Mouse (Mus musculus) testis, adult 2 months (tissue): ENCODE measurements around the gene Kantr. TPM values are rescaled to one million over a fixed set of nuclear protein-coding genes. Genes with fewer than 3 reads are reported as not detected.
"Not testable (repeated sequence)": the region's sequence is repeated elsewhere in the genome, so short reads cannot be mapped to it uniquely, and the experiment has no call there.

ENCODE experiments used
- H3K27ac ChIP-seq: fragments of 200-500 bp; 2 replicates; pipeline ENCODE4 v1.5.1; 2012; ENCODE audit warnings: low read depth, low read length; ENCODE audit not compliant: control insufficient read depth, insufficient read depth
- H3K27me3 ChIP-seq: fragments of 200-500 bp; 2 replicates; pipeline ENCODE4 v1.6.1; 2012; ENCODE audit warnings: mild to moderate bottlenecking, low read length, moderate library complexity; ENCODE audit not compliant: control insufficient read depth, insufficient read depth
- H3K36me3 ChIP-seq: fragments of 200-500 bp; 2 replicates; pipeline ENCODE4 v1.6.1; 2012; ENCODE audit warnings: mild to moderate bottlenecking, low read length; ENCODE audit not compliant: control insufficient read depth, insufficient read depth
- H3K4me1 ChIP-seq: fragments of 200-500 bp; 2 replicates; pipeline ENCODE4 v1.6.1; 2012; ENCODE audit warnings: low read length; ENCODE audit not compliant: control insufficient read depth, insufficient read depth
- H3K4me3 ChIP-seq: fragments of 200-500 bp; 2 replicates; pipeline ENCODE4 v1.5.1; 2012; ENCODE audit warnings: low read depth, mild to moderate bottlenecking, low read length, moderate library complexity, mixed read lengths; ENCODE audit not compliant: control insufficient read depth
- CTCF ChIP-seq: fragments of 200-500 bp; IDR thresholded peaks from 2 replicates; pipeline ENCODE4 v1.5.1; 2012; ENCODE audit warnings: low read depth, mild to moderate bottlenecking, inconsistent platforms, low read length, moderate library complexity; ENCODE audit not compliant: control insufficient read depth, insufficient read depth, insufficient replicate concordance
- POLR2A ChIP-seq: fragments of 200-500 bp; IDR thresholded peaks from 2 replicates; pipeline ENCODE4 v1.6.1; 2012; ENCODE audit warnings: low read depth, mild to moderate bottlenecking, inconsistent platforms, low read length, moderate library complexity; ENCODE audit not compliant: control insufficient read depth
- polyA plus RNA-seq: library from polyadenylated mRNA; depleted of rRNA; stranded (reverse); fragments of >200 nt; gene quantifications from 2 replicates; pipeline ENCODE4 v1.2.3, GENCODE M21; 2012

Kantr gene
- polyA plus RNA-seq, 1 experiment, result 2.6 TPM

- Histone ChIP-seq H3K36me3 (no peaks in the 10 kb centered on the region), H3K4me3 (no peak overlapping the region), H3K4me1 (no peaks in the 10 kb centered on the region), H3K27ac (no peak overlapping the region), H3K27me3 (no peaks in the 10 kb centered on the region)
- TF ChIP-seq POLR2A, result no peak
- TF ChIP-seq CTCF, result no peak
Observed at GRCm38 (mm10) chrX:152323584-152323983, 3.7 kb downstream of the Kantr start.

GRCm38 (mm10) chrX:152322776-152323175 lies 4.5 kb downstream of the Kantr start:
- H3K36me3 ChIP-seq, result no peaks in the 10 kb centered on the region
- TF ChIP-seq CTCF (no peak), POLR2A (no peak)
- H3K27me3 ChIP-seq, result no peaks in the 10 kb centered on the region
- no peak overlapping the region for H3K4me3 ChIP-seq
- no peaks in the 10 kb centered on the region for H3K4me1 ChIP-seq
- no peak overlapping the region for H3K27ac ChIP-seq

- no peak overlapping the region for H3K27ac ChIP-seq
- H3K27me3 ChIP-seq, result no peaks in the 10 kb centered on the region
- no peaks in the 10 kb centered on the region for H3K36me3 ChIP-seq
- no peaks in the 10 kb centered on the region for H3K4me1 ChIP-seq
- TF ChIP-seq CTCF (no peak), POLR2A (no peak)
- no peak overlapping the region for H3K4me3 ChIP-seq
Observed at GRCm38 (mm10) chrX:152320535-152320934, 6.8 kb downstream of the Kantr start.

- Histone ChIP-seq H3K27me3 (no peaks in the 10 kb centered on the region), H3K4me1 (no peaks in the 10 kb centered on the region), H3K4me3 (no peak overlapping the region), H3K36me3 (no peaks in the 10 kb centered on the region), H3K27ac (no peak overlapping the region)
- TF ChIP-seq POLR2A, result no peak
- TF ChIP-seq CTCF, result no peak
Observed at GRCm38 (mm10) chrX:152307942-152308341, 19.4 kb downstream of the Kantr start.

GRCm38 (mm10) chrX:152307371-152307770 lies 19.9 kb downstream of the Kantr start:
- Histone ChIP-seq H3K4me1 (no peaks in the 10 kb centered on the region), H3K27ac (no peak overlapping the region), H3K27me3 (no peaks in the 10 kb centered on the region), H3K36me3 (no peaks in the 10 kb centered on the region), H3K4me3 (no peak overlapping the region)
- no peak for TF ChIP-seq CTCF
- TF ChIP-seq POLR2A, result no peak

GRCm38 (mm10) chrX:152306224-152306623 lies 21.1 kb downstream of the Kantr start:
- H3K4me1 ChIP-seq, result no peaks in the 10 kb centered on the region
- no peak overlapping the region for H3K4me3 ChIP-seq
- no peaks in the 10 kb centered on the region for H3K36me3 ChIP-seq
- TF ChIP-seq POLR2A, result no peak
- no peak for TF ChIP-seq CTCF
- H3K27ac ChIP-seq, result no peak overlapping the region
- no peaks in the 10 kb centered on the region for H3K27me3 ChIP-seq

- not testable (repeated sequence) for H3K4me1 ChIP-seq, H3K4me3 ChIP-seq, H3K27ac ChIP-seq, H3K27me3 ChIP-seq, H3K36me3 ChIP-seq
Observed at GRCm38 (mm10) chrX:152287026-152287425, 40.3 kb downstream of the Kantr start.

- H3K36me3 ChIP-seq, result no peaks in the 10 kb centered on the region
- H3K27ac ChIP-seq, result no peak overlapping the region
- no peak for TF ChIP-seq CTCF
- TF ChIP-seq POLR2A, result no peak
Observed at GRCm38 (mm10) chrX:152284746-152285145, 42.5 kb downstream of the Kantr start.

More at GRCm38 (mm10) chrX:152284746-152285145, 42.5 kb downstream of the Kantr start:
- Histone ChIP-seq H3K4me3 (no peak overlapping the region), H3K27me3 (no peaks in the 10 kb centered on the region), H3K4me1 (no peaks in the 10 kb centered on the region)
